Mouse (Mus musculus): Measurements from ENCODE around the gene Zfp652.

- TF ChIP-seq POLR2A (IDR thresholded peaks at IDR 0.05; ENCODE audit: borderline replicate concordance, insufficient read depth, low read length): no peak
- no peak for TF ChIP-seq CTCF (IDR thresholded peaks at IDR 0.05; ENCODE audit: borderline replicate concordance, insufficient read depth, low read depth, low read length)
These were observed 95.4 kb downstream of the Zfp652 start for GRCm38 (mm10) chr11:95807884-95808283.
